Mouse (Mus musculus): ENCODE results near the gene Tmc8. TPM values are rescaled to one million over a fixed set of nuclear protein-coding genes. Genes with fewer than 3 reads are reported as not detected.
A peak's percentile ranks its signal among the peaks of the same experiment; 100 is the strongest.

Gene Tmc8
- polyA plus RNA-seq, 1 experiment, result 5.3 TPM

GRCm38 (mm10) chr11:117762246-117762645 lies 19.6 kb upstream of the Tmc8 start:
- H3K27me3 ChIP-seq (replicated peaks; ENCODE audit: control insufficient read depth, insufficient read depth, low read length), result no peaks in the 10 kb centered on the region
- H3K27ac ChIP-seq (ENCODE audit: insufficient read depth, low read depth, low read length), result no peak overlapping the region
- no peak for DNase-seq

GRCm38 (mm10) chr11:117764319-117764718 lies 17.6 kb upstream of the Tmc8 start:
- no peak for TF ChIP-seq POLR2A (IDR thresholded peaks at IDR 0.05; ENCODE audit: low read depth, low read length)
- TF ChIP-seq CTCF (conservative IDR thresholded peaks at IDR 0.05; ENCODE audit: insufficient read depth, insufficient read length, low read depth, low read length), result no peak
- Histone ChIP-seq H3K36me3 (ENCODE audit: control insufficient read depth, insufficient read depth, low read length) (no peaks in the 10 kb centered on the region), H3K27me3 (replicated peaks; ENCODE audit: control insufficient read depth, insufficient read depth, low read length) (no peaks in the 10 kb centered on the region), H3K27ac (ENCODE audit: insufficient read depth, low read depth, low read length) (no peak overlapping the region), H3K4me1 (ENCODE audit: control insufficient read depth, insufficient read depth, low read length) (peaks cover 10% of the 10 kb centered on the region), H3K4me3 (ENCODE audit: insufficient read depth, low read depth, low read length) (no peak overlapping the region)
- DNase-seq, result no peak
- 89% methylated on average over 9 of the region's 9 CpGs for WGBS

More at GRCm38 (mm10) chr11:117762246-117762645, 19.6 kb upstream of the Tmc8 start:
- Histone ChIP-seq H3K36me3 (ENCODE audit: control insufficient read depth, insufficient read depth, low read length) (no peaks in the 10 kb centered on the region), H3K4me1 (ENCODE audit: control insufficient read depth, insufficient read depth, low read length) (peaks cover 10% of the 10 kb centered on the region), H3K4me3 (ENCODE audit: insufficient read depth, low read depth, low read length) (no peak overlapping the region)
- TF ChIP-seq POLR2A (IDR thresholded peaks at IDR 0.05; ENCODE audit: low read depth, low read length), result no peak
- TF ChIP-seq CTCF (conservative IDR thresholded peaks at IDR 0.05; ENCODE audit: insufficient read depth, insufficient read length, low read depth, low read length), result no peak
- WGBS, result 60% methylated on average over 12 of the region's 12 CpGs

- H3K27me3 ChIP-seq (replicated peaks; ENCODE audit: control insufficient read depth, insufficient read depth, low read length), result no peaks in the 10 kb centered on the region
- H3K27ac ChIP-seq (ENCODE audit: insufficient read depth, low read depth, low read length), result no peak overlapping the region
- H3K36me3 ChIP-seq (ENCODE audit: control insufficient read depth, insufficient read depth, low read length), result no peaks in the 10 kb centered on the region
- no peak for DNase-seq
- H3K4me3 ChIP-seq (ENCODE audit: insufficient read depth, low read depth, low read length), result no peak overlapping the region
- peaks cover 10% of the 10 kb centered on the region for H3K4me1 ChIP-seq (ENCODE audit: control insufficient read depth, insufficient read depth, low read length)
- WGBS, result 92% methylated on average over 5 of the region's 5 CpGs
- TF ChIP-seq CTCF (conservative IDR thresholded peaks at IDR 0.05; ENCODE audit: insufficient read depth, insufficient read length, low read depth, low read length) (no peak), POLR2A (IDR thresholded peaks at IDR 0.05; ENCODE audit: low read depth, low read length) (no peak)
Measured at GRCm38 (mm10) chr11:117765361-117765760, 16.5 kb upstream of the Tmc8 start.

- peak; percentile 28 for DNase-seq
- no peak overlapping the region for H3K4me3 ChIP-seq (ENCODE audit: insufficient read depth, low read depth, low read length)
- H3K27ac ChIP-seq (ENCODE audit: insufficient read depth, low read depth, low read length), result peak overlapping the region; percentile 2
- H3K4me1 ChIP-seq (ENCODE audit: control insufficient read depth, insufficient read depth, low read length), result peaks cover 10% of the 10 kb centered on the region
- no peaks in the 10 kb centered on the region for H3K36me3 ChIP-seq (ENCODE audit: control insufficient read depth, insufficient read depth, low read length)
- WGBS, result 58% methylated on average over 3 of the region's 3 CpGs
- TF ChIP-seq POLR2A (IDR thresholded peaks at IDR 0.05; ENCODE audit: low read depth, low read length), result no peak
- no peaks in the 10 kb centered on the region for H3K27me3 ChIP-seq (replicated peaks; ENCODE audit: control insufficient read depth, insufficient read depth, low read length)
Measured at GRCm38 (mm10) chr11:117766275-117766674, 15.6 kb upstream of the Tmc8 start.

- TF ChIP-seq CTCF (conservative IDR thresholded peaks at IDR 0.05; ENCODE audit: insufficient read depth, insufficient read length, low read depth, low read length) (no peak), POLR2A (IDR thresholded peaks at IDR 0.05; ENCODE audit: low read depth, low read length) (no peak)
- Histone ChIP-seq H3K36me3 (ENCODE audit: control insufficient read depth, insufficient read depth, low read length) (no peaks in the 10 kb centered on the region), H3K27ac (ENCODE audit: insufficient read depth, low read depth, low read length) (0 out of 2 replicates have a peak overlapping the region, but pooled peaks have one; percentile 45), H3K4me3 (ENCODE audit: insufficient read depth, low read depth, low read length) (no peak overlapping the region), H3K27me3 (replicated peaks; ENCODE audit: control insufficient read depth, insufficient read depth, low read length) (no peaks in the 10 kb centered on the region), H3K4me1 (ENCODE audit: control insufficient read depth, insufficient read depth, low read length) (peaks cover 10% of the 10 kb centered on the region)
- no peak for DNase-seq
- 45% methylated on average over 20 of the region's 20 CpGs for WGBS
Measured at GRCm38 (mm10) chr11:117768725-117769682, 12.9 kb upstream of the Tmc8 start.

- Histone ChIP-seq H3K36me3 (ENCODE audit: control insufficient read depth, insufficient read depth, low read length) (no peaks in the 10 kb centered on the region), H3K27ac (ENCODE audit: insufficient read depth, low read depth, low read length) (no peak overlapping the region), H3K4me1 (ENCODE audit: control insufficient read depth, insufficient read depth, low read length) (peaks cover 10% of the 10 kb centered on the region), H3K27me3 (replicated peaks; ENCODE audit: control insufficient read depth, insufficient read depth, low read length) (no peaks in the 10 kb centered on the region), H3K4me3 (ENCODE audit: insufficient read depth, low read depth, low read length) (no peak overlapping the region)
- 88% methylated on average over 7 of the region's 7 CpGs for WGBS
- TF ChIP-seq CTCF (conservative IDR thresholded peaks at IDR 0.05; ENCODE audit: insufficient read depth, insufficient read length, low read depth, low read length), result no peak
- TF ChIP-seq POLR2A (IDR thresholded peaks at IDR 0.05; ENCODE audit: low read depth, low read length), result no peak
- DNase-seq, result no peak
Measured at GRCm38 (mm10) chr11:117769683-117770047, 12.2 kb upstream of the Tmc8 start.

- DNase-seq, result no peak
- Histone ChIP-seq H3K27ac (ENCODE audit: insufficient read depth, low read depth, low read length) (no peak overlapping the region), H3K4me3 (ENCODE audit: insufficient read depth, low read depth, low read length) (no peak overlapping the region), H3K27me3 (replicated peaks; ENCODE audit: control insufficient read depth, insufficient read depth, low read length) (no peaks in the 10 kb centered on the region), H3K36me3 (ENCODE audit: control insufficient read depth, insufficient read depth, low read length) (0 out of 2 replicates have a peak, but pooled peaks cover under 1% of the 10 kb centered on the region), H3K4me1 (ENCODE audit: control insufficient read depth, insufficient read depth, low read length) (peaks cover 10% of the 10 kb centered on the region)
- no peak for TF ChIP-seq POLR2A (IDR thresholded peaks at IDR 0.05; ENCODE audit: low read depth, low read length)
- no peak for TF ChIP-seq CTCF (conservative IDR thresholded peaks at IDR 0.05; ENCODE audit: insufficient read depth, insufficient read length, low read depth, low read length)
- WGBS, result 87% methylated on average over 10 of the region's 10 CpGs
Measured at GRCm38 (mm10) chr11:117770407-117770806, 11.5 kb upstream of the Tmc8 start.

Data from kidney, adult 2 months (tissue).